Mouse (Mus musculus): ENCODE measurements around the gene Map1lc3a. TPM values are rescaled to one million over a fixed set of nuclear protein-coding genes. Genes with fewer than 3 reads are reported as not detected.
A peak's percentile ranks its signal among the peaks of the same experiment; 100 is the strongest.

Map1lc3a gene
- total RNA-seq, 2 experiments from 2014 or later, result 421 to 505 TPM

DNA sequence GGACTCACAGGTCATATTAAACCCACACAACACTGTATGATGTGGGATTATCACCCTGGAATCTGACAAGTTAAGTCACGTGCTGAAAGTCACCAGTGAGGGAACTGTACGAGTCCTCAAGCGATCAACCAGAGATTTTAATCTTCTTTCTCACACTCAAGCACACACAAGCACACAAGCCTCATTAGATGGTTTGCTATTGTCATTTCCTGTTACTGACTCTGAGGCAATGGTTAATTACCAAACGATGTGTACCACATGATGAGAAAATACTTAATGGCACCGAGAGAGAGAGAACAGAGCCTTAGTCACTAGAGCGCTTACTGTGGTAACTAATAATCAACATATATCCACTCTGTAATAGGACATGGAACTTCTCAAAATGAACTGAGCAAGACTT, 9.6 kb downstream of the Map1lc3a start:
- DNase-seq, result no peak

- DNase-seq, result no peak
Observed at GRCm38 (mm10) chr2:155287456-155288250, 11.6 kb downstream of the Map1lc3a start.

DNA sequence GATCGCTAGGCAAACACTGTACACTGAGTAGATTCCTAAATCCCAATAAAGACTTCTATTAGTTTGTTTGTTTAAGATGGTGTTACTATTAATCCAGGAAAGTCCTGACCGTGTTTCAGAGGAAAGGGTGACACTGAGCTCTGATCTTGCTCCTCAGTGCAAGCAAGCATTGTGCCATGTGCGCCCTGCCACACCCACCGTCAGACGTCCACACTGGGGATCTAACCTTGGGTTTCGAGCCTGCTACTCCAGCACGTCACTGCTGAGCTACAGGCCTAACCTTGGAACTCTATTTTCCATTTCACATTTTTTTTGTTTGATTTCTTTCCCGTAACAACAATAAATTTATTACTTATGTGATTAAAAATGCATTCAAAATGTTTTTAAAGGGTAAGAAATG, 14.0 kb downstream of the Map1lc3a start:
- DNase-seq, result no peak

- peak; percentile 80 for DNase-seq
Observed at GRCm38 (mm10) chr2:155293382-155293781, 17.3 kb downstream of the Map1lc3a start.

DNA sequence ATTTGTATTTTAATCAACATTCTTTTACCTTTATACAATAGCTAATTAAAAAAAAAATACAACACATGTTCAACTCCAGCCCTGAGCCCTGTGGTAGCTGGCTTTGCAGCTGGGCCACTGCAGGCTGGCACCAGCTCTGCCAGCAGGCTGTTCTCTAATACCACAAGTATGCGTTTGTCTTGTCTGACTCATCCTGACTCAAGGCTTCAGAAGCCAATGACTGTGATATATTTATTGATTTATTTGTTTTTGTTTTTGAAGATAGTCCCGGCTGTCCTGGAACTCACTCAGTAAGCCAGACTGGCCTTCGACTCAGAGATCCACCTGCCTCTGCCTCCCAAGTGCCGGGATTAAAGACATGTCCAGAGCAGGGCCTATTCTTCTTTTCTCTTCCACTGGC, 17.8 kb downstream of the Map1lc3a start:
- DNase-seq, result peak; percentile 57

DNA sequence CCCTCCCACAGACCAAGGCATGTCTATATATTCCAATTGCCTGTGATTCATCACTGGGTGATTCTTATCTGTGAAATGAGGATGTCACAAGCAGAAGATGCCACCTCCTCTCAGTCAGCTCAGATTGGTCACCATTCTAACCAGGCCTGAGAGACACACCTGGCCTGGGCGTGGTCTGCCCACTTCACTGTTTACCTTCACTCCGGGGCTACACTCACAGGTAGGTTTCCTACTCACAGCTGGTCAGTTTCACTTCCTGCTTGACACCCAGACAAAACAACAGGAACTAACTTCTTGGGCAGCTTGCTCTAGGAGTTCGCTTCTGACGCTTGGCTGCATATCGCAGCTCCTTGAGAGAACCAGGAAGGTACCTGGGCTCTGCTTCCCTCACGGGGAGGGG, 19.4 kb downstream of the Map1lc3a start:
- no peak for DNase-seq

- peak; percentile 49 for DNase-seq
Observed at GRCm38 (mm10) chr2:155299563-155299962, 23.5 kb downstream of the Map1lc3a start.

- DNase-seq, result peak; percentile 78
Observed at GRCm38 (mm10) chr2:155308936-155309592, 33.0 kb downstream of the Map1lc3a start.

- DNase-seq, result no peak
Observed at GRCm38 (mm10) chr2:155313671-155314070, 37.6 kb downstream of the Map1lc3a start.

GRCm38 (mm10) chr2:155318618-155319017, 42.5 kb downstream of the Map1lc3a start:
- peak; percentile 26 for DNase-seq

DNA sequence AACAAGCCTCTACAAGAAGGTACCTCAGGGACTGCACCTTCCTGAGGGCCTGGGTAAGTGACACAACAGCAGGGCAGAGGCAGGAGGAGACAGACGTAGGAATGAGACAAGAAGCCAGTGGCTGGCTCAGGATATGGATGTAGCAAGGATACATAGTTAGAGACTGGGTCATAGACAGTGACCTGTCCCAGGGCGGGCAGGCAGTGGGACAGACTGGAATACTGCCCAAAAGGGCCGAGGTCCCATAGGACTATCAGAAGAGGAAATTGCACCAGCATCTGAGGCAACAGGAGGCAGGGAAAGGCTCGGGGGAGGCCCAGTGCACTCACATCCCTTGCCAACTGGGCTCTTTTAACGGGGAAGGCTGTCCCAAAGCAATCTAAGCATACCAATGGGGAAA, 44.5 kb downstream of the Map1lc3a start:
- peak; percentile 83 for DNase-seq

- no peak for DNase-seq
Observed at GRCm38 (mm10) chr2:155326001-155326400, 49.9 kb downstream of the Map1lc3a start.

Other genes starting within 250 kb of the Map1lc3a start
- 10 to 100 TPM; 57.4 to 91.2 TPM for gene Ahcy, start 201.8 kb upstream of the Map1lc3a start, total RNA-seq (2021)
- 10 to 100 TPM; 45.2 to 48.1 TPM for gene Itch, start 142.8 kb upstream of the Map1lc3a start, total RNA-seq (2021)
- gene Dynlrb1, start 39.8 kb upstream of the Map1lc3a start, total RNA-seq (2021), result 100 to 1,000 TPM; 259 to 263 TPM
- gene Pigu, start 81.1 kb downstream of the Map1lc3a start, total RNA-seq (2021), result 10 to 100 TPM; 28.5 to 33.5 TPM
- 100 to 1,000 TPM; 234 to 237 TPM for gene Trp53inp2, start 104.8 kb downstream of the Map1lc3a start, total RNA-seq (2021)
- 10 to 100 TPM; 33.1 to 44.6 TPM for gene Ncoa6, start 197.6 kb downstream of the Map1lc3a start, total RNA-seq (2021)
- 10 to 100 TPM; 26.5 to 40.9 TPM for gene Acss2, start 241.7 kb downstream of the Map1lc3a start, total RNA-seq (2021)
- gene Ggt7, start 241.9 kb downstream of the Map1lc3a start, total RNA-seq (2021), result 1 to 10 TPM; 4.4 to 6.9 TPM

Data from adrenal gland, postnatal 10 days (tissue).